Mouse (Mus musculus) urinary bladder, postnatal 4 days (tissue): ENCODE results near the gene Trove2.
"Not testable (repeated sequence)": the region's sequence is repeated elsewhere in the genome, so short reads cannot be mapped to it uniquely, and the experiment has no call there.

Experiments
- DNase-seq, 2 experiments: peaks; one replicate each; pipeline ENCODE4 v3.0.0; 2021 to 2022; ENCODE audit warnings: low spot score in 2 of 2

Trove2 gene

GRCm38 (mm10) chr1:143739361-143740350, 37.2 kb downstream of the Trove2 start:
- DNase-seq, result peak; percentile 77 to 82

GRCm38 (mm10) chr1:143738811-143739210, 38.1 kb downstream of the Trove2 start:
- no peak for DNase-seq

DNA sequence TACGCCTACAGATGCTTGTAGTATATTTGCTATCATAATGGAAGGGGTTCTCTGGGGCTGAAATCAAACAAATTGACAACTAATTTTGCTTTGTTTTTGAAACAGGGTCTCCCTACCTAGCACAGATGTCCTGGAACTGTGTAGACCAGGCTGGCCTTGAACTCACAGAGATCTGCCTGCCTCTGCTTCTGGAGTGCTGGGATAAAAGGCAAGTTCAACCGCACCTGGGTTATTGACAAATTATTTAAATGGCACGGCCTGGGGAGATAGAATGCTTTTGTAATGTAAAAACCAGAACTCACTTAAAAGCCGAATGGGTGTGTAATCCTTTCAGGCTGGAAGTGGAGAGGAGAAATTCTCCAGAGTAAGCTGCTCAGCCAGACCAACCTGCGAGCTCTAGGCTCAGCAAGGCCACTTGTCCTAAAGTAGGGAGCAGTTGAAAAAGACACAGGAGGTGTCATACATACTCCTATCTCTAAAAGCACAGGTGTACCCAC, 42.9 kb downstream of the Trove2 start:
- DNase-seq, result no peak

GRCm38 (mm10) chr1:143731691-143732090, 45.2 kb downstream of the Trove2 start:
- DNase-seq, result no peak

- DNase-seq, result no peak
Measured at GRCm38 (mm10) chr1:143730899-143731298, 46.0 kb downstream of the Trove2 start.

DNA sequence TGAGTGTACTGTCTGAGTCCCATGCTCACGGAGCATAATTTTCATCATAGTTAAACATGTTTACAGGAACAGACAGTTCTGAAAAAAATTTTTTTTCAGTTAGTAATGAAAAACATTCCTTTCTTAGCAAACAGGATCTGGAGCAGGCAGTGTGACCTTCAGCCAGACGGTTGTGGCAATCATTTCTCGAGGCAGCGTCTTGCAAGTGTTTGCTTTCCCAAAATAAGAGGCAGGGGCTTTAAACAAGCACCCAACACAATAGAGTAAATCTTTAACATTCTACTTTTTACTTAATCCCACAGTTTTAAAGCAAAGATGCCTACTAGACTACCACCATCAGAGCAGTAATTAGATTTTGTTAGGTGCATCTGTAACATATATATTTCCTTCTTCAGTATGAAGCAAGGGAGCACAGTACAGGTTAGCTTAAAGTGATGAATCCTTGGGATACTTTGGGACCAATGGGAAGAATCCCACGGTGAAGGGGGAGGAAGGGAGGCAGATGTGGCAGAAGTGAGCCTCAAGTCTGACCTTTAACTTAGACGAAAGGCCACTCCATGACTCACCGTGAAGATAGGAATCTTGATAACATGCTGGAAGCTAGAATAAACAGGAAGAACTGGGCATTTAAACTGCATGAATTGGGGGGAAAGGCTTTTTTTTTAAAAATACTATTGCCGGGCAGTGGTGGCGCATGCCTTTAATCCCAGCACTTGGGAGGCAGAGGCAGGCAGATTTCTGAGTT, 49.0 kb downstream of the Trove2 start:
- DNase-seq, result no peak

GRCm38 (mm10) chr1:143724456-143725064, 52.3 kb downstream of the Trove2 start:
- no peak for DNase-seq

GRCm38 (mm10) chr1:143716038-143716437, 60.8 kb downstream of the Trove2 start, which contains the start of gene Glrx2:
Gene Glrx2, plus strand, starts transcription at chr1:143716338.
- DNase-seq, result not testable (repeated sequence)

GRCm38 (mm10) chr1:143710627-143710976, 66.3 kb downstream of the Trove2 start:
- no peak for DNase-seq

DNA sequence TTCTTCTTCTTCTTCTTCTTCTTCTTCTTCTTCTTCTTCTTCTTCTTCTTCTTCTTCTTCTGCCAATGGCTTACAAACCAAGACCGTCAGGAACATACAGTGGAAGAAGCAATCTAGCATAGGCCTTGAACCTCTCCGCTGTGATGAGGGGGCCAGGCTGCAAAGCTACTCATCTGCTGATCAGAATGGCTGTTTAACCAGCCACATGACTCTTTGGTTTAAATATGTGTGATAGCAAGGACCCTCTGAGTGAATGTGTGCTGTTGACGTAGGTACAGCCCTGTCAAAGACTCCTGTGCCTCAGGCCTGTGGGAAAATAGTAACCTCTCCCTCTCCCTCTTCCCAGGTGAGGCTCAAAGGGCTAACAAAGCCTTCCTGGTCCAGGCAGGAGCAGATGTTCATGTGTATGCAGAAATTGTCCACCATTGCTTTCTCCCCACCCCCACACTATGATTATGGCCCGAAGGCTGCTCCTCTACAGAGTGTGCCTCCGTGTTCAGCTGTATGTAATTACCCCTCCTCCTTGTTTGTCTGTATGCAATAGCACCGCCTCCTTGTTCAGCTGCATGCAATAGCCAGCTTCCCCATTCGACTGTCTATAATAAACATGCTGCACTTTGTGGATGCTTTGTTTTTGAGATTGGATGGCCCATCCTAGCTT, 66.8 kb downstream of the Trove2 start:
- no peak for DNase-seq

DNA sequence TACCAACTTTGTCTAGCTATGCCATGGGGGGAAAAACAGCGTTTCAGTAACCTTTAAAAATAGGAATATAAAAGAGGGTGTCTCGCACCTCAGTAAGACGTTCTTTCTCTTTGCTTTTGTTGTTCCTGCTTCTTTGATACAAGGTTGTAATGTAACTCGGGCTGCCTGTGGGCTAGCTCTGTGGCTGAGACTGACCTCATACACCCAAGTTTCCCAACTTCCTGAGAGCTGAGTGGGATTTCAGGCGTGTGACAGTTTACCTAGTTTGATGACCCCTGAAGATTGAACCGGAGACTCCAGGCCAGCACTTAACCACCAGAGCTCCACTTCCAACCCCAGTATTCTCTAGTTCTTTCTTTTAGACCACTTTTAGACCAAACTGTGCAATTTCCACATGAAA, 68.5 kb downstream of the Trove2 start:
- DNase-seq, result no peak

- no peak for DNase-seq
Measured at GRCm38 (mm10) chr1:143707006-143707405, 69.9 kb downstream of the Trove2 start.

- peak; percentile 86 to 92 for DNase-seq
Measured at GRCm38 (mm10) chr1:143702741-143703262, 74.1 kb downstream of the Trove2 start, which contains the start of gene Cdc73. Gene Cdc73, minus strand, starts transcription at chr1:143702893.

- DNase-seq, result peak in 1 of 2 experiments; percentile 62
Measured at GRCm38 (mm10) chr1:143702141-143702740, 74.6 kb downstream of the Trove2 start.

DNA sequence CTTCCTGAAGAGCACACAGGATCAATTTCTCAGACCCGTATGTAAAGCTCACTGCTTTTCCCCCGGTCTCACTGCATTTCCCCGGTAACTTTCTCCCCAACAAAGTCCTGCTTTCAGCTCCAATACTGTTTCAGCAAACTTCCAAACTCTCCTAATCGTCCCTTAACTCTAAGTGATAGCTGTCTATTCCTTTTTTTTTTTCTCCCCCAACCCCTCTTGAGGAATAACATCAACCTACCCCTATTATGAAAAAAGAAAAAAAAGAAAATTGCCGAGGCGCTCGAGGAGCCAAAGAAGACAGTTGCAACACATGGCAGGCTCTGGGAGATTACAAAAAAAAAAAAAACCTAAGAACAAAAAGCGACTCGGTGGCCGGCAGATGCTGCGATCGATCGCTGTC, 75.1 kb downstream of the Trove2 start:
- no peak for DNase-seq
